Mouse (Mus musculus) WW6 (cell line): ENCODE data around the gene Arhgap17.

Experiments used
- DNase-seq: peaks from one replicate; pipeline ENCODE4 v3.0.0-alpha.2; 2013; ENCODE audit warnings: low read depth, low spot score

The Arhgap17 gene

DNA sequence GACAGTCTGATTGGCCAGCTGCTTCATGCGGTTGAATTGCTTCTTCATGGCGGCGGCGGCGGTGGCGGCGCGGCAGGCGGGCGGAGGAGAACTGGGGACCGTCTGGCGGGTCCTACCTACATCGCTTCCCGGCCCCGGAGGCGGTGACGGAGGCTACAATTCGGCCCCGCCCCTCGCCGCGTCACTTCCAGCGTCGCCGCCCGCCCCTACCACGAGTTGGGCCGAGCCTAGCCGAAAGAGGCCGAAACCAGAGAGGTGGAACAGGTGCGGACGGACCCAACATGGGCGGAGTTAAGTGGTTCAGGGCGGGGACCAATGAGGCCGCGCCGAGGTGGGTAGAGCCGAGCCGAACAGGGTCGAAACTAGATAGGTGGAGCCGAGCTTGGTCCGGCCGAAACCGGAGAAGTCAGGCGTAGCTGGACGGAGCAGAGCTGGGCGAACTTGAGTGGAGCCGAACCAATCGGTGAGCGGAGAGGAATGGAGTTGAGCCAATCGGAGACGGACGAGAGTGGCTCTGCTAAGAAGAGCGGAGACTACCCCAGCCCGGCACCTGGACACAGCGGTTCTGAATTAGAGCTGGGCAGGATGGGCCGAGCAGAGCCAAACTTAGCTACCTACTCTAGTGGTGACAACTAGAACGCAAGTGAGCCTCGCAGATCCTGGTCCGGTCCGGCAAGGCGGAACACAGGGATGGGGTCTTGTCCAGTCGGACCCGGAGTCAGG is at the start of gene Arhgap17, which contains the start of gene Lcmt1:
TSS of gene Arhgap17 (minus strand) at position 157 of the 723 bp plus-strand sequence.
TSS of gene Lcmt1 (plus strand) at position 26 of the 723 bp plus-strand sequence.
- DNase-seq = peak; percentile 96

DNA sequence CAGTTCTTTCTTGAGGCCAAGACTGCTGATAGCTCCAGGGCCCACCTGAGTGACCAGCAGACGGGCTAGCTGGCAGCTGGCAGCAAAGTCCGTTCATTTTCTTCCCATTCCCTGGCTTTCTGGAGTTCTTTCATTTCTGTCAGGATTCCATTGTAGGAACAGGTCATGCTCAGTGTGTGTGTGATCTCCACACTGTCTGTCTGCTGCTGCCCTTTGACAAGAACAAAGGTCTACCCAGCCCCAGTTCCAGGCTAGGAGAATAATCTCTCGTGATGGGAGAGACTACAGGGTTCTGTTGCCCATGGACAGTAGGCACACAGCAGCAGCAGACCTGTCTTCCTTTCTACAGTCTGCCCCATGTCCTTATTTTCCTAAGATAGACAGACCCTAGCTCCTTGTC is 47.9 kb upstream of the Arhgap17 start:
- no peak for DNase-seq

DNA sequence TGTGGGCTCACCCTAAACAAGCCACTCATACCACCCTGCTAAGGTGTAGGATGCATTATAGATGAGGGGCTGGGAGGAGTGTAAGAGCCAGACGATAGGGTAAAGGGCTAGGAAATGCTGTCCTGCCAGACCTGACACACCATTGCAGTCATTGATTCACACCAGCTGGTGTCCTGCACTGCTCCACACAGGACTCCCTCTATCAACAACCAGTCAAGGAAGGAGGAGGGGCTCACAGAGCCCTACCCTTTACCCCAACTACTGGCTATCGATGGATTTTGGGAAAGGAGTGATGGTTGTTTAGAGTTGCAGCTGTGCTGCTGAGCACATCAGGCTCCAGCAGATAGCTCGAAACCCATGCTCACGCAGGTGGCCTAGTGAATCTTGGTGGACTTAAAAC is 47.1 kb upstream of the Arhgap17 start:
- no peak for DNase-seq

GRCm38 (mm10) chr7:123412143-123412542 is 42.4 kb upstream of the Arhgap17 start:
- DNase-seq = no peak

DNA sequence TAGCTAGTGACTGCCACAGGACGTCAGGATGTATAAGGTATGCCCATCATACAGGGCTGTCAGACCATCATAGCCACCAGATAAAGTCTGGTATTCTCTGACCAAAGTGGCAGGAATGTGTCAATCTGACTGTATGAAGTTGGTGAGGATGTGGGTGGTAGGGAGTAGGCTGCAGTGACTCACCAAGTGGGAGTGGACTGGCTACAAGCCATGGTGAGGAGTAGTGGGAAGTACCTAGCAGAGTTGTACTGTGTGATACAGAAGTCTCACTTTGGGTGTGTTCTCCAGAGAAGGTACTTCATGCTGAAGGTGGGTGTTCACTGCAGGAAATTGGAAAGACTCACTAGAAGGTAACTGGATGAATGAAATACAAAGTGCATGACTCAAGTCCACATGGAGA is 41.4 kb upstream of the Arhgap17 start:
- no peak for DNase-seq

DNA sequence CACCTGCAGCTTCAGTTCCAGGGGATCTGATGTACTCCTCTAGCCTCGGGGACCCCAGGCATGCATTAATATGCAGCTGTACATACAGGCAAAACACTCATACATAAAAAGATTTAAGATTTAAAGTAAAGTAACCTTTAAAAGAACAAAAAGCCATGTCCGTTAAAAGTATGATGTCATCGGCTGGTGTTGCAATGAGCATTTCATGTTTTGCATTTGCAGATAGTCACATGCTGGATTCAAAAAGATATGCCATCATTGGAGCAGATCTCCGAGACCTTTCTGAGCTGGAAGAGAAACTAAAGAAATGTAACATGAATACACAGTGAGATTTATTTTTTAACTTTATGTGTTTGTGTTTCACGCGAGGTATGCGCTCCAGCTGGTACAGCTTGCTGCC is 40.8 kb upstream of the Arhgap17 start:
- no peak for DNase-seq

DNA sequence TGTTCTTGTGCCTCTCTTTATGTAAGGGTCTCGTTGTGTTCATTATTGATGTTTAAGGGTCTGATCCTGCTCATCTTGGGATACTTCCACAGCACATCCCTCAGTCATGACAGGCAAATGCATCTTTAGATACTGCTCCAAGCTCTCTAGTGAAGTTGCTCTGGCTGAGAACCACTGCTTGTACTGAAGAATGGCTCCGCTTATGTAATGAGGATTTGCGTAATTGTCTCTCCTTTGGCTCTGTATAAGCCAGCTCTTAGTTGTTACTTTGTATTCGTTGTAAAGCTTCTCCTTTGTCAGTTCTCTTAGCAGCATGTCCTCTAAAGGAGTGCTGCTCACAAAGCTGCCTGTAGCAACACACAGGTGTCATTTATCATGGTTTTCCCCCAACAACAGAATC is 37.3 kb upstream of the Arhgap17 start:
- DNase-seq = no peak

DNA sequence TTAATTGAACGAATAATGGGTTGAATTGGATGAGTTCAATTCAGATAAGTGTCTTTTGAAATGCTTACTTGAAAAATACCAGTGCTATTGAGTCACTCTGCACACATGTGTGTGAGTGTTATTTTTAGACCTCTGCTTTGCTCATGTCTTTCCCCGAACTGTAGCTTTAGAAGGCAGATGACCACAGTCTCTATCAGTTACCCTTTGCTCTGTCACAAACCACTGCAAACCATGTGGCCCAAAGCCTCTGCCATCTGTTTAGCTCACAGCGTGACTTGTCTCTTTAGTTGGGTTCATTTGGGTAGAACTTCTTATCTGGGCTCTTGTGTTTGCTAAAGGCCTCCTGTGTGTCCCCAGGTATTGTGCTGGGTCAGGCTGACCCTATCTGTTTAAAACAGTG is 35.9 kb upstream of the Arhgap17 start:
- no peak for DNase-seq

GRCm38 (mm10) chr7:123404198-123404597 is 34.5 kb upstream of the Arhgap17 start:
- no peak for DNase-seq

DNA sequence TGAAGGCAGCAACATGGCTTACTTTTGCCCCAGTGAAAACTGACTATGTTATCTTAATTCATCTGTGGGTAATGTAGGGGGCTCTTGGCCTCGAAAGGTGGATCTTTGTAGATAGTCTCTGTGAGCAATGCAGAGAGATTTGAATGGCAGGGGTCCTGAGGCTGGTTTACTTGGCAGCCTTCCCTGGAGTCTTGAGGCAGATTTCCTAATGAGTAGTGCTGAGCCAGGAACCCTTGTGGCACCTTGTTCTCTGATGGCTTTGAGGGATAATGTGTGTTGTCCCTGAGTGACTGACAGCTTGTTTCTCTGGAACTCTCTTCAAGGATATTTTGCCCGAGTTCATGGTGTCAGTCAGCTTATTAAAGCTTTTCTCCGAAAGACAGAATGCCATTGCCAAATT is 31.4 kb upstream of the Arhgap17 start:
- no peak for DNase-seq

DNA sequence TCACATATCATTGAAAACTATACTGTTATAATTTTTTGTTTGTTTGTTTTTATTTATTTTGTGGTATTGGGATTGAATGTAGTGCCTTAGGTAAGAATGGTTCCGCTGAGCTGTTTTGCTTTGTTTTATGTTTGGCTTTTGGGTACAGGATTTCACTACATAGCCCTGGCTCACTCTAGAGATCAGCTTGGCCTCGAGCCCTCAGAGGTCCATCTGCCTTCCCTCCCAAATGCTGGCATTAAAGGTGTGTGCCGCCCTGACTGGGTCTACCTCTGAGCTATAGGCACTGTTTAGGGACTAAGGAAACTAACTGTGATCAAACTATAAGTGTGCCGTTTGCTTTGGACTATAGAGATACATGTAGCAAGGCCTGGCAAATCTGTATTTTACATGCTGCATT is 29.6 kb upstream of the Arhgap17 start:
- no peak for DNase-seq

- DNase-seq = peak; percentile 46
Observed at GRCm38 (mm10) chr7:123398828-123399227, 29.1 kb upstream of the Arhgap17 start.

DNA sequence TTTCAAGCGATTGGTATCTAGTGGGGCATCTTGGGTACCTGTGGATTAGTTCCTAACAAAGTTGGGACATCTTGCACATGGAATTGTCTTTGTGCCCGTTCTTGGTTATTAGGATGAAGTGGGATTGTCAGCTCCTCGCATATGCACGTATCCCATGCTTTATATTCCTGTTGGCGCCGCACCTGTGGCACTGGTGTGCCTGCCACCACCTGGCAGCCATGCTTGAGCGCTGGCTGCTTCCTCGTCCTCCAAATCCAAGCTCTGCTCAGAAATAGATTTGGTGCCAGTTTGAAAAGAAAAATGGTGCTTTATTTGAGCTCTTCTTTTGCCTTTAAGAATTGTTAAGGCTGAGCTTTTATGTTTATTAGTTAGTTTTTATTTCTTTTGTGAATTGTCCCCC is 28.2 kb upstream of the Arhgap17 start:
- no peak for DNase-seq

DNA sequence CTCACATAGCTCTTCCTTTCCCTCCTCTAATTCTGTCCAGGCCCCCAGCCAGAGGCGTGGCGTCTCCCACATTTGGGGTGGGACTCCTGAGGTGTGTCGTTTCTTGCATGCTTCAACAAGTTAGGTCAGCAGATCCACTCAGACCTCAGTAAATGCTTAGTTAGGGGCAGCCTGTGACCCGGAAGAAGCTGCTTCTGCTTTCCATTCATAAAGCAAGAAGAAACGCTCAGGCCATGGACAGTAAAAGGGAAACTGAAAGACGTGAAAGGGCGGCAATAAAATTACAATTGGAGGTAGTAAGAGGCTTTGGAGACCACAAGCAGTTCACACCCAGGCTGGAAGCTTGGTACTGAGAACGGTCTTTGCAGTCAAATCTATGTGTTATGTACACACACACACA is 27.7 kb upstream of the Arhgap17 start:
- no peak for DNase-seq

- DNase-seq = no peak
Observed at GRCm38 (mm10) chr7:123396900-123397299, 27.2 kb upstream of the Arhgap17 start.

- DNase-seq = no peak
Observed at GRCm38 (mm10) chr7:123394271-123394670, 24.6 kb upstream of the Arhgap17 start.

- no peak for DNase-seq
Observed at GRCm38 (mm10) chr7:123389686-123390280, 20.1 kb upstream of the Arhgap17 start.

DNA sequence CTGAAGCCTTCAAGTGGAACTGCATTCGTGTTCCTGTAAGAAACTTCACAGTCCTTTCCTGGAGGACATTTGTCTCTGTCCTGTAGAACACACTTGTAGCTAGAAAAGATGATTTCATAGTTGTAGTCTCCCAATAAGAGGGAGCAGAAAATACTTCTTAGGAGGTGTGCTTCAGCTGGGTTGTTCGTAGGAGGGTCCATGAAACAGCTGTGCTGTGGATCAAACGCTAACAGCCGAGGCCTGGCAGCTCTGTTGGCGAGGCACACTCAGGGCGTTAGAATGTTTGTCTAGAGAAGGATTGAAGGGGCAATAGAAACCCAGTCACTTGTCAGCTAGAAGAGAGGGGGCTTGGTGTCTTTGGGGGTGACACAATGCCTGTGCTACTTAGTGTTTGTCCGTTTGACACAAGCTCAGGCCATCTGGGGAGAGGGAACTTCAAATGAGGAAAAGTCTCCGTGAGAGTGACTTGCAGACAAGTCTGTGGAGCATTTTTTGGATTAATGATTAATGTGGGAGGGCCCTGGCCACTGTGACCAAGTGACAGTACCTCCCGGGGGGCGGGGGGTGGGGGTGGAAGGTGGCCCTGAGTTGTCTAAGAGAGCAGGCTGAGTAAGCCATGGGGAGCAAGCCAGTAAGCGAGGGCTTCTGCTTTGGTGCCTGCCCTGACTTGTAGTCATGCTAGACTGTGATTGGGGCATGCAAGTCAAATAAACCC is 16.1 kb upstream of the Arhgap17 start:
- DNase-seq = no peak

DNA sequence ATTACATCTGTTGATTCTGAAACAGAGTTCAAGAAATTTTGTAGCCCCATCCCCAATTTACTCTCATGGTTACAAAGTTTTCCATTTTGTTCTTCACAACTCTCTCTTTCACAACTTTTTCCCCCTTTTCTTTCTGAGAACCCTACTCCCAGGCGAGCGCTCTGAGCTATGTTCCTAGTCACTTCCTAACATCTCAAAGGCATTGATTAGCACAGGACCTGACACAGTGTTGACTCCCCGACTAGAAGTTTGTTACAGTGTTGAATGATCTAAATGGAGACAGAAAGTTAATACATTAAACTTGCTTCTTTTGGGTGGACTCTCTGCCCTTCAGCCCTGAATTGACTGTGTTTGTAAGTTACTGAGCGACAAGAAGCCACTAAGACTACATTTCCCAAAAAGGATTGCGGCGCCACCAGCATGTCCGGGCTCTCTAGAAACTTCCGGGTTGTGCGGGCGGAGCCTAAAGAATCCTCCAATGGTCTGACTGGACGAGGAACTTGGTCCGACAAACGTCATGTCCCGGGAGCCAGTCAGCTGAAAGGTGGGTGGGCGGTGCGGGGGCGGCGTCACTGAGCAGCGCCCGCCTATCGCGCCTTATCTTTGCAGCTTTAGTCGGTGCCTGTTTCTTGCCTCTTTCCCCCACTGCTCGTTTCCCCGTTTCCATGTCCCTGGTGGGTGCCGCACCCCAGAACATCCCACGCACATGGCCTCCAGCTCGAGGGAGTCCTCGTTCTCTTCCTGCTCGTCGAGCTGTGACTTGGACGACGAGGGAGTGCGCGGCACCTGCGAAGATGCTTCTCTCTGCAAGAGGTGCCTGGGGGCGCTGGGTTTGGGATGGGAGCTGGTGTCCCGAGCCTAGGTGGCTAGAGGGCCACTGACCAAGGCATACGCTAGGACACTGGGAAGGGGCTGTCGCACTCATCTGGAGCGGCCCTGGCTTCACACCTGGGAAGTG is 8.0 kb upstream of the Arhgap17 start:
- peak; percentile 87 for DNase-seq

DNA sequence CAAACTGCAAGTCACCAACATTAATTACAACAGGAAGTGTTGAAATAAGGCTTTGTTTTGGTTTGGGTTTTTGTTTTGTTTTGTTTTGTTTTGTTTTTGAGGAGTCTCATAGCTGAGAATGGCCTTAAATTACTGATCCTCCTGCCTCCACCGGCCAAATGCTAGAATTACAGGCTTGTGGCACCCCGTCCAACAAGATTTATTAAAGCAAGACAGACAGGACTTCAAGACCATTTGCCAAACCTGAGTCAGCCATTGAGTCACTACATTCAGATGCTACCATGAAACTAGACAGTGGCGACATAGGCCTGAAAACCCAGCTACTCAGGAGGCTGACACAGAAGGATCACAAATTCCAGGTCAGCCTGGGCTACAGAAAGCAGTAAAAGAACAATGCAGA is 1.8 kb upstream of the Arhgap17 start:
- DNase-seq = no peak

DNA sequence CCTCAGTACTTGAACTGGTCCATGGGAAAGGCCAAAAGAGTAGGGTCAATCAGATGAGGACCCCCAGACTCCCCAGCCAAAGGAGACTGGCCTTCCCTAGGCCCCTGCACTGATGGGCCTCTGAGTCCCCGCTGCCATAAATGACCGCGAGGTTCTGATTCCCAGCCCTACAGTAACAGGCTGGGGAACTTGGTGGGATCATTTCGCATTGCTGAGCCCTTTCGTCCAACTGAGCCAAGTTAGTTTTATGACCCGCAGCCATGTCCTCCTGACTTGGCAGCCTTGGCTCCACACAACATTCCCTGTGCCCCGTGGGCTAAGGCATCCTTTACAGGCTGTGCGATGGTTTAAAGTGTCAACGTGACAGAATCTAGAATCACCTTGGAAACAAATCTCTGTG is 985 bp upstream of the Arhgap17 start:
- no peak for DNase-seq
